Mouse (Mus musculus): ENCODE results near the gene Otof.

Gene Otof

DNA sequence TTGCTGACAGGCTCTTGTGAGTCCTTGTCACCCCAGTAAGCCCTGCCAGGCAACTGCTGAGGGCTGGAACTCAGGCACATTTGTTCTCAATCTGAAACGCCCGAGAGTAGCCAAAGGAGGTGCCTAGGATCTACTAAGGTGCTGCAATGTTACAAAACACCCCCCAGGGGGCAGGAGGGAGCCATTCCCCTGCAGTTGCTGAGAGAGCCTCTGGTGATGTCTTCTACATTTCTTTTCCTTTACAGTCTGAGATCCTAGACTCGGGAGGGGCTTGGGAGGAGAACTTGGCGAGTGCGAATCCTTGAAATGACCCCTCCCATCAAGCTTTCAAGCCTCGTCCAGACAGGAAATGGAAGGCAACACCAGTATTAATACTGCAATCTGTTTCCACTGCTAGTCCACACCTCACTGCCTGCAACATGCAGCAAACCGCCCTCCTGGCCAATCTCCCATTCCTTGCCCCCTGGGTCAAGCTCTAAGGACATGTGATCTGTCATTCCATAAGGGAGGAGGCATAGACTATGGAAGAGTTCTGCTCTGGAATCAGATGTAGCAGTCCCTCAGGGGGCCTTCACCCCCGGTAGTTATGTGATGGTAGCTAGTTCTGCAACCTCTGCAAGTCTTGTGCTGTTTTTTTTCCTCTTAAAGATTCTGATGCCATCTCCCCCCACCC, 38.0 kb downstream of the Otof start:
- DNase-seq (ENCODE audit: low spot score in 2 of 2): peak; percentile 32 to 68

DNA sequence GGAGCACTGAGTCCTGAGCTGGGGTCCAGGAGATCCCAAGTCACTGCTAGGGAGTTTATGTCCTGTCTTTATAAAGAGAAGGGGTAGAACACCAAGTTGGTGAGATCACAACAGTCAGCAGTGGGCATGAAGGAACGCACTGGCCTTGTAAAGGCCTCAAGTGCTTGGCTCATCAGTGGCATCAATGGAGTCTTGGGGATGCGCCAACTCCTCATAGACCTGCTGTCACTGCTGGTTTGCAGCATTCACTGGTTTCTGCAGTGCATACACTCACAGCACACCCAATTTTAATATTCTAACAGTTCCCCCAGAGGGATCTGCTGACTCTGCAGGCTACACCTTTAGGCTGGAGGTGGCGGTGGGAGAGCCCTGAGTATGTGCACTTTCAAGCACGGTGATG, 38.6 kb downstream of the Otof start:
- no peak for DNase-seq (ENCODE audit: low spot score in 2 of 2)

DNA sequence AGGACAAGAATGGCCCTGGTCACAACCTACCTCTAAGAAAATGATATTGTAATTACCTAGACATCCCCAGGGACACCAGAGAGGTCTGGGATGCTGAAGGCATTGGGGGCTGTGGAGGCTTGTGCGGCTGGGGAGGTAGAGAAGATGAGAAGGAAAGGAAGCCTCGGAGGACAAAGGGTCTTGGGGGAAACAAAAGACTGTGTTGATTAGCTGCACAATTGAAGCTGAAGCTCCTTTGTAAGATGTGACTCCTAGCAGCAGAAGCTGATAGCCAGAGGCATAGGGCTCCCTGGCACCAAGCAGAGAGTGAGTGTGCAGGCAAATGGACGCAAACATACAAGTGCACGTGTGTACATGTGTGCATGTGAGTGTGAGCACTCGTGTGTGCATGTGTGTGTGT, 45.1 kb downstream of the Otof start:
- no peak for DNase-seq (ENCODE audit: low spot score in 2 of 2)

DNA sequence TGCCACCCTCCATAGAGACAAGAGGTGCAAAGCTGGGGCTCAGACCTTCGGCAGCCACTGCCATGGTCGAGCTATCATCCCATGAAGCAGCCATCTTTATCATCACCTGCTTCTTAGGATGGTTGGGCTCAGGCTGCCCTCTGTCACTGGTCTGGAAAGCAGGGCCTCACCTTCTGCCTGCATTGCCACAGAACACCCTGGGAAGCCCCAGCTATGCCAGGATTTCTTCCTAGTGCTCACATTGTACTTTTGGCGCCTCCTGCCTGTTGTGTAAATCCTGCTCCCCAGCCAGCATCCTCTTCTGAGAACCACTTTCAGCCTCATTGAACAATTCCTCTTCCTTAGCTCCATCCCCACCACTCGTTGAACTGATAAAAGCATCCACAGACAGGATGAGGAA, 45.9 kb downstream of the Otof start:
- DNase-seq (ENCODE audit: low spot score in 2 of 2): no peak

DNA sequence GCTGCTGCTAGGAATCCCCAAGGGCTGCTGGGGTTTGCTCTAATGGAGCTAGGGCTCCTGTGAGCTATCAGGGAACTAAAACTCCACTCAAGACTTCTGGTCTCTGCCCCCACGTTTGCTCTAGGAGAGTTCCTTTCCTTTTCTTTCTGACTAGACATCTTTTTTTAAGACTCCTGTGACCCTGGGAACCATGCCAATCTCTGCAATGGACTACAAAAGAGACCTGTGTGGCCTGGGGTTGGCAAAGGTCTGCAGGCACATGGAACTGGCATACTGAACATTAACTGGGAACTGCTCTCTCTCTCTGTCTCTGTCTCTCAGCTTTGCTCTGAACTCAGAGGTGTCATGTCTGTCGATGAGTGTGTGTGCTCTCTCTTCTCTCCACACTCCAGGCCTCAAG, 46.4 kb downstream of the Otof start:
- DNase-seq (ENCODE audit: low spot score in 2 of 2): no peak

DNA sequence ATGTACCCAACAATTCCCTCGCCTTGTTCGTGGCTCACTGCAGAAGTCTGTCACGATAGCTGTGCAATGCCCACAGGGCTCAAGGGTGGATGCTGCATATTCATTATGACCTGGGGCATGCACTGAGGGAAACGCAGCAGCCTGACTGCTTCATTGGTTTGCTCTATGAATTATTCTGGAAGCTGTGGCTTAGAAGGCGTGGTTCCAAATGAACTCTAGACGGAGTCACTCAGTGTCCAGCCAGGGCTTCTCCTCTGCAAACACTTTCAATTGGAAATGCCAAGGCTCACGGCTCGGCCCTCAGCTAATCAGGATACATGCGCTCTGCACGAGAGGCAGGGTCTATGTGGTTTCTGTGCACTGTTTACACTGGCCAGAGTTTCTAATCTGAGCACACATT, 50.2 kb downstream of the Otof start:
- no peak for DNase-seq (ENCODE audit: low spot score in 2 of 2)

DNA sequence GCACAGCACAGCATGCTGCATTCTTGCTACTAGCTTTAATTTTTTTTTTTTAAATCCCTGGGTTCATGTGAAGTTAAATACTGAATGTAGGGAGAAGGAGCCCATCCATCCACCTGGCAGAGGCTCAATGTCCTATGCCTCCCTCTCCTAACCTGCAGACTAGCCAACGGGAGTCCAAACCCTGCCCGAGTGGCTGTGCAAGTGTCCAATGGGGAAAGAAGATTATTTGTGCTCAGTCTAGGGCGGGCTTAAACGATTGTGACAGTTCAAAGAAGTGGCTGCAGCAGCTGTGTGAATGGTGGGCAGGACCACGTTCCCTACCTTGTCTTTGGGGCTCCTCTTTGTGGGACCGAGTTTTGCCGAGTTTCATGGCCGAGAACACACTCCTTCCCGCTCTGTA, 54.9 kb downstream of the Otof start:
- no peak for DNase-seq (ENCODE audit: low spot score in 2 of 2)

DNA sequence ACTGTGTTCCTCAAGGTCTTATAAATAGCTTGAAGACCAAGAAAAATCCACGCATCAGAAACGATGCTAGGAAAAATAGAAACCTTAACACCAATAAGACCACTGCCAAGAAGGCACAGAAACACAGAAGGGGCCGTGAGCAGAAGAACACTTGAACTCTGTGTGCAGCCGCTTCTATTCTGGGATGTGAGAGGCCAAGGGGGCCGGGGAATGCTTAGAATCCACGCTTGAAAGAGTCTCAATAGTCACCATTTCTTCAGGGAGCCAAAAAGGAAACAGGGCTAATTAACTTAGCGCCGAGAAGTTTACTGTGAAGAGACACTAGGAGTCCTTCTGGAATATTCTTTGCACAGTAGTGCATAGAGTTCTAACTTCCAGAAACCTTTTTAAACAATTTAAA, 60.6 kb downstream of the Otof start:
- no peak for DNase-seq (ENCODE audit: low spot score in 2 of 2)

DNA sequence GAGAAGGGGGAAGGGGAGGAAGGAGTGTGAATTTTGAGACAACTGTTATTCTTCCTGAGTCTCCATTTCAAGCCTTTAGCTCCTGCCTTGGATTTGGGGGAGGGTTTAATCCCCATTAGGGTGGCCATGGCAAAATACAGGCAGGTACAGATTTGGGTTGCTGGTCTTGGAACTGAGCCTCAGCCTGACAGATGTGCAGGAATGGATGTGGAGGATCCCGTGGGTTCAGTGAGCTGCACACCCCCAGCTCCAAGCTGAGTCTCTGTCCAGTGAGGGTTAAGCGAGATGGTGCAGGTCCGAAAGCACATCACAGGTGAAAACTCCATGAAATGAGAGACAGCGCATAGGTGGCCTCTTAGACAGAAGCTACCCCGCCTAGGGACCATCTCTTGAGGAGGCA, 61.2 kb downstream of the Otof start:
- DNase-seq (ENCODE audit: low spot score in 2 of 2): no peak

DNA sequence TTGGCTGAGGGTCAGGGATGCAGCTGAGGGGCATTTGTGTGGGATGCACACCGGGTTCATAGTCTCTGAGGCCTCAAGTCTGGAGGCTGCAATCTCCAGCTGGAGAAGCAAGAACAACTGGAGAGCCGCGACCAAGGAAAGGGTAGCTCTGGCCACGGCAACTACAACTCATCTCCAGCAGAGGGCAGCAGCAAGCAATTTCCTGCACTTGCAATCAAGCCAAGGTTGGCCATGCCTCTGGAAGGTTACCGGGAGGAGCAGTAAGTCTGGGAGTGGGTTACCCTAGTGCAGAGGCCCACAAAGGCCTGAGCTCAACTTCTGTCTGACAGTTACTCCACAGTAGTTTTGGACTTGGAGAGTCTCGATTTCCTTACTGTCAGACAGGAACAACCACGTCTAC, 70.3 kb downstream of the Otof start:
- peak; percentile 49 to 88 for DNase-seq (ENCODE audit: low spot score in 2 of 2)

DNA sequence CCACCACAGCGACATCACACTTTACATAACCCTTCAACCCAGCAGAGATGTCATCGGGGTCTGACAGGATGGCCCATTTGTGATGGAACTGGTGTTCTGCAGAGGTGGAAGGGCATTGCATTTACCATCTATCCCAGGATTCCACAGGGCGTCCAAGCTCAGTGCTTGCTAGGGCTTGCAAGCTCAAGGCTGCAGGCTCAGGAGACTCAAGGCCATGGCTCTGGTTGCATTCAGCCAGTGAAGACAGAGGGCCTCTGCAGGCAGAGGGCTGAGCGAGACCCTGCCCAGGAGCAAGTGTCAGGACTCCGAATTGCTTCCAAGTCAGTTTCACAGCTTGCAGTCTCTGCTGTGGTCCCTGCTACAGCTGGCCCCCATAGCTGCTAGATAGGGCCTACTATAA, 71.9 kb downstream of the Otof start:
- DNase-seq (ENCODE audit: low spot score in 2 of 2): no peak

DNA sequence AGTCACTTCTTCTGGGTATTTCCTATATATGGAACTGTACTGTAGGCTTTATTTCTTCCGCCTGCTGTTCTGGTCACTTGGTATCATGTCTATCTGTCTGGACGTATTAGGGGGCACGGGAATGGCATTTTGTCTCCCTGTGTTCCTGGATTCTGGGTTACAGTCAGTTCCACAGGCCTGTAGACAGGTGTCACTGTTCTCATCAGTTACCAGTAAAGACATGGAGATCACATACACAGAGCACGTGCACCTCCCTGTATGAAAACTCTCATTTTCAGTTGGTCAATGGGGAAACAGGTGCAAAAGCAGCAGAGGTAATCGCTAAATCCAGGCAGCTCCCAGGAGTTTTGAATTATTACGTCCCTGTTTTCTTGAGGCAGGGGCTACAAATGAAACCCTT, 74.0 kb downstream of the Otof start:
- no peak for DNase-seq (ENCODE audit: low spot score in 2 of 2)

DNA sequence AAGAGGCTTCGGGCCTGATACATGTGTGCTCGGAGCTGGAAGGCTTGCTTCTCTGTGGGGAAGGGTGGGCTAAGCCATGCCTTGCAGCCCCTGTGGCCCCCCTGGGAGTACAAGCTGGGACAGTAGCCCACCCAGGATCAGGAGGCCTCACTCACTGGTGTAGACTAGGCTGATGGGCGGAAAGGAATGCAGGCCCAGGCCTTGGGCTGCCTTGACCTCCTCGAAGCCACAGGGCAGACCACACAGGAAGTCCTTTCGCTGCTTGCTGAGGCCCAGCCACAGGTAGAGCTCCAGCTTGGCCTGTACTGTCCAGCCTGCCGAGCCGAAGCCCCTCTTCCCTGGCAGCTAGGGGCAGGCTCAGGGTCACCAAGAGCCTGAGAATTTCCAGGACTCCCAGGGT, 78.9 kb downstream of the Otof start:
- no peak for DNase-seq (ENCODE audit: low spot score in 2 of 2)

DNA sequence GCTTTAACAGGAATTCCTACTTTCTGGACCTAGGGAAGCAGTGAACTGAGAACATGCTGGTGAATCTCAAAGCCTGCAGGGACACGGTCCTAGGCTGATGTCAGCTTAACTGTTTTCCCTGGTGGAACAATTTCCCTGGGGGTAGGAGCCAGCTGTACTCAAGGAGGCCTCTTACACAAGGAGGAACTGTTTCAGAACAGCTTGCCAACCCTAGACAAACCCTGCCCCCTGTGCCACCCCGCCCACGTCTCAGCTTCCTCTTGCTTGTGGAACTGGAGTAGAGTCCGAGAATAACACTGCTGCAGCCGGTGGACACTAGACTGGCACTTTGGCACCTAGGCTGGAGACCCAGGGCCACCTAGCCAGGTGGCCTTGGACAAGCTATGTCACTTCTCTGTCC, 92.3 kb downstream of the Otof start:
- peak in 1 of 2 experiments; percentile 51 for DNase-seq (ENCODE audit: low spot score in 2 of 2)

DNA sequence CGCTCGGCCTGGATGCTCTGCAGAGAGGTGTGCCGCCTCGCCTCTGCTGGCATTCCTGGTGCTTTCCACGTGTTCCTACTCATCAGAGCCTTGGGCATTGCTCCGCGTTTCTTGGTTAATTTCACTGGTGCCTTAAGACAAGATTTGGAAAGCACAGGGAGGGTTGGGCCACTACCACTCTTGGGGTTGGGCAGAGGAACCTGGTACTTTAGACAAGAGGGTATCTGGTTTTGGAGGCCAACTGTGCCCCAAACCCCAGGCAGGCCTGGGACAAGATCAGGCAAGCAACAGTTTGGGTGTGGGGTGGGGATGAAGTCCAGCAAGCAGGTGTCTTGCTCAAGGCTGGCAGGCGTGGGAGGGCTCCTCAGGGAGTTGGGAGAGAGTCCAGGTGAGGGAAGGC, 94.3 kb downstream of the Otof start:
- no peak for DNase-seq (ENCODE audit: low spot score in 2 of 2)

DNA sequence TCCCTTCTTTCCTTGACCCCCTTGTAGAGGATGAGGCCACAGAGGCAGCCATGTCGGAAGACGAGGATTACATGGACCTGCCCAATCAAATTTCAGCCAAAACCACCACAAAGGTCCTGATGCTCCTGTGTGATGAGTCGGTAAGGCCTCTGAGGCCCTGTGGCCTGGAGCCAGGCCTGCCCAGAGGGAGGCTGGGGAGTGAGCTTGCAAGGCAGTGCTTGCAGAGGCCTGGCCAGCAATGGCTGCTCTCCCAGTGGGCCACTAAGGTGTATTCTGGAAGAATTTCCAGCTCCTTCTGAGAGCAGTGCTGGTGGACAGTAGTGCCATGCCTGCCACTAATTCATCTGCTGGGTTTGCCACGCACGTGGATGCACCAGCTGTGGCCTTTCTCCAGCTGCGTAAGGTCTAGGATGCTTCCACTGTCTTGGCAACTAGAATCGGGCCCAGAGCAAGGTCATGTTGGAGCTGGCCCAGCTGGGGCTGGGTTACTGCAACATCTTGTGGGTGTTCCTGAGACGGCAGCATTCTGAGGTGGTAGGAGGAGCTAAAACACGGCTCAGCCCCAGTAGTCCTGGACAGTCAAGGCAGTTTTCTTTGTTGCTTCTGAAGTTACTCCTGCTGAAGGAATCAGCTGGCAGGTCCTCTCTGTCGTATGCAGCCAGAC, 103.2 kb downstream of the Otof start:
- DNase-seq (ENCODE audit: low spot score in 2 of 2): no peak

DNA sequence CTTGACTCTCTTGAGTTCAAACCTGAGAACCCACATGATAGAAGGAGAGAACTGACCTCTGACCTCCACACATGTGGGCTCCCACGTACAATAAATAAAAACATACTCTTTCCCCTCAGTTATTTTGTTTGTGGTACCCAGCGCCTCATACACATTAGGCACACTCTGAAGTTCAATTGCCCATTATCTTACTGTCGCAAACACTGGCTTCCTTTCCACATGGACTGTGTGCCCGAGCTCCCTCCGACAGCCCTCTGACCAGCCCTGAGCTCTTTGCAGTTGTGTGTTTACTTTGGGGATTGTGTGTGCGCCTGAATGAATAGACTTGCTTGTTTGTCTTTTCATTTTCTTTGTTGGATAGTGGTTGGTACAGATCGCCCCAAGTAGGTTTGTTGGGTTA, 105.1 kb downstream of the Otof start:
- DNase-seq (ENCODE audit: low spot score in 2 of 2): no peak

DNA sequence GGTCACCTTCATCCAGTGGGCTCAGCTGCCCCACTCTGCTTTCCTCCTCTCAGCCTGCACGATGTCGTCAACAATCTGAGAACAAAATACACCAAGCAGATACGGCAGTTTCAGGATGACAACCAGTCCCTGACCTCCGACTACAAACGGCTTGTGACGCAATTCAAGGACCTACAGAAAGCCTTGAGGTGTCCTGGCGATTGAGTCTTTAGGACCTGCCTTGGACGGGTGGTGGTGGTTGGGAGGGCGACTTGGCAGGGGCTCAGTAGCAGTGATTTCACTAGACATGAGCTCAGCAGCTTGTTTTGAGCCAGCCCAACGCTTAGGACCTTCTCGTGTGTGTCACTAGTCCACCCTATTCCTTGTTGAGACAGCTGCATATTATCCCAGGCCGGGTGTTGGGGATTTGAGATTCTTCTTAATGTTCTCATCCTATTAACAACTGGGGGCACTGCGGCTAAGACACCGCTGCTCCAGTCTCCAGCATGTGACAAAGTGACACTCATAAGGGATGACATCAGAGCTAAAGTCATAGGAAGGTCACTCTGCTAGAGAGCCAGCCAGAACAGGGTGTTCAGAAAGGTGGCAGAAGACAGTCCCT, 106.1 kb downstream of the Otof start:
- DNase-seq (ENCODE audit: low spot score in 2 of 2): no peak

DNA sequence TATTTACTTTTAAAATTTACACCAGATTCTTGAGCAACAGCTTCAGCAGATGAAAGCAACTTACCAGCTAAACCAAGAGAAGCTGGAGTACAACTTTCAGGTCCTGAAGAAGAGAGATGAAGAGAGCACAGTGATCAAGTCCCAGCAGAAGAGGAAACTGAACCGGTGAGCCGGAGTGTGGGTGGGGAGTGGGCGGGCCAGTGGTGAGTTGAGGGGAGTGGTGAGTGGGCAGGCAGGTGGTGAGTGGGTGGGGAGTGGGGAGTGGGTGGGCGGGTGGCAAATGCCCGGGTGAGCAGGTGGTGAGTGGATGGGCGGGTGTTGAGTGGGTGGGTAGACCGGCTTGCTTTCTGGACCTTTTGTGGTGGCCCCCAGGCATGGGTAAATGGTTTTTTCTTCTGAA, 106.6 kb downstream of the Otof start:
- no peak for DNase-seq (ENCODE audit: low spot score in 2 of 2)

DNA sequence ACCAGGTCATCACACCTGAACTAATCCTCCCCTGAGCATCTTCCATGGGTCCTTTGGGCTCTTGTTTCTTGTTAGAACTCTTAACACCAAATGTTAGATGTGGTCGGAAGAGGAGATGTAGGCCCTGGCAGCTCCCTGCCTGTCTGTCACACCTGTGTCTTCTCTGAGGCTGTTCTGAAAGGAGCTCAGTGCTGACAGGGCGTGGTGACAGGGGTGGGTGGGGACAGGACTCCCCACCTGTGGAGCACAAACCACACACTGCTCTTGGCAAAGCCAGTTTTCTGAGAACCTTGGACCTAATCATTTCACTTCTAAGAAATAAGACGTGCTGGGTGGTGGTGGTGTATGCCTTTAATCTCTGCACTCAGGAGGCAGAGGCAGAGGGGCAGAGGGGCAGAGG, 108.1 kb downstream of the Otof start:
- DNase-seq (ENCODE audit: low spot score in 2 of 2): no peak

DNA sequence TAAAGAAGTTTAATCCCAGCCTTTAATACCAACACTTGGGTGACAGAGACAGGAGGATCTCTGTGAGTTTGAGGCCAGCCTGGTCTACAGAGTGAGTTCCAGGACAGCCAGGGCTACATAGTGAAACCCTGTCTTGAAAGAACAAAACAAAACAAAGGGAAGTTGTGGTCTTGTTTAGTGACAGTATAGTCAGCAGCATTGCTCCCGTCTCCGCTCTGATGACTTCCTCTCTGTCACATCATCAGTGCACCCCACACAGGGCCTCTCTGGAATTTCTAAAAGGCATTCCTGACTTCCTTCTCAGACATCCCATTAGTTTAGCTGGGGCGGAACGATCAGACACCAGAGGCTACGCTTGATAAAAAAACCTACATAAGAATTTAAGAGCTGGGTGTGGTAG, 117.8 kb downstream of the Otof start:
- DNase-seq (ENCODE audit: low spot score in 2 of 2): no peak

DNA sequence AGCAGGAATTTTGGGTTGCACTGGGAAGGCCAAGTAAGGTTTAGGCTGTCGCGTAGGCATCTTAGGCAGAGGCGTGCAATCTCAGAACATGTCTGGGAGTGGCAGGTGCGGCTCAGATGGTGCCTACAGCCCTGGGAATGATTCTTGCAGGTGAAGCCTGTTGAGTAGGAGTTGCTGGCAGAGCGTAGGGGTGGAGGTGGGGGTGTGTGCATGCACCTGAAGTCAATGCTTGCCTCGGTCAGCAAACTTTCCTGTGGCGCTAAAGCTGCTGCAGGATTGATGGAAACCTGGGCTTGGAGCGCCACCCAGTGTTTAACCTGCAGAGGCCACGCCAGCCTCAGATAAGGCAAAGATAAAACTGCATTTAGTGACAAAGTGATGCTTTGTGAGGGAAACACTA, 118.6 kb downstream of the Otof start:
- DNase-seq (ENCODE audit: low spot score in 2 of 2): peak in 1 of 2 experiments; percentile 38

DNA sequence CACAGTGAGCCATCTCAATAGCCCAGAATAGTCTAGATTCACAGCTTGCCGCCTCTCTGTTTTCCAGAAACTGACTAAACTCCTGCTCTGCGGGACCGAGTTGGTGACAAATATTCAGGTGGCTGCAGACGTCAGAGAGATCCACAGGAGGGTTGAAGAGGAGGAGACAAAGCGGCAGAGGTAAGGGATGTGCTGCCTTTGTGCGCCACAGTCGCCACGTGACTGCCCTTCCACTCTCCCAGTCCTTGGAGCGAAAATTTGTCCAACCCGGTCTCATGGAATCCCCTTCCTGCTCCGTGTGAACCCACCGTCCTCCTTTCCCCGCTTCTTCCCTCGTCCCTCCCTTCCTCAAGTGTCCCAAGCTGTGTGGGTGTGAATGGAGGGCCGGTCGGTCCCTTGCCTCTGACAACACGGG, 119.1 kb downstream of the Otof start:
- no peak for DNase-seq (ENCODE audit: low spot score in 2 of 2)

All from spleen, postnatal 4 days (tissue).